Mouse (Mus musculus): ENCODE results near the gene Gm12185.
"Not testable (repeated sequence)": the region's sequence is repeated elsewhere in the genome, so short reads cannot be mapped to it uniquely, and the experiment has no call there.

Gene Gm12185

DNA sequence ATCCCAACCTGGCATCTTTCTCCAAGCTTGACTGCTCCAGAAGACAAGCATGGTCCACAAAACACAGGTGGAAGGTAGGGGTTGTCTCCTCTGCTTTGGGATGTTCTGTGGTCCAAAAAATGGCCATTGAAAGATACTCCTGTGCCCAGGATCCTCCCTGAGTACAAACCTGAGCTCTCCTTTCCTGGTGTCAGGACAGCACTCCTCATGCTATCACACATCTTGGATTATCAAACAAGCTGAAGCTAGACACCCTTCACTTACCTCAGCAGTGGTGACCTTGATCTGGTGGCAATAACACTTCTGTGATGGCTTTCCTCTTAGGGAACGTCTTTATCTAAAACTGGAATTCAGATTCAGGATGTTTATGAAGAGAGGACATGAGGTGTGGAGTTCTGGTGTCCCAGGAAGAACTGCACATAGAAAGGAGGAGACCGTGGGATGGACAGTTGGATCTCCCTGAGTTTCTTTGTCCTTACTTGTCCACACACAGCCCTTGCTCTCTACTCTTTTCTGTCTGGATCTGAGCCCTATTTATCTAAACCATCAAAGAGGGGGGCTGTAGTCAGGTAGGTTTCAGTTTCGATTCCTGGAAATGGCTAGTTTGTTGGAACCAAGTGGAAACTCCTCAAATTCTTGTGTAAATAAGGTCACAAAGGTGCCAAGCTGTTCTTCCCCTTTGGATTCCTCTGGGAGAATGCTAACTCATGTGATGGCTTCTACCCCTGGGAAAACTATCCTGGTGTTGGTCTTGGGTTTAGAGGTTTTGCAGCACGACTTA lies at the start of gene Gm12185:
TSS of gene Gm12185 (minus strand) at position 487 of the 781 bp plus-strand sequence.
- not testable (repeated sequence) for DNase-seq

GRCm38 (mm10) chr11:49012074-49012473 lies 20.0 kb upstream of the Gm12185 start:
- DNase-seq, result not testable (repeated sequence)

DNA sequence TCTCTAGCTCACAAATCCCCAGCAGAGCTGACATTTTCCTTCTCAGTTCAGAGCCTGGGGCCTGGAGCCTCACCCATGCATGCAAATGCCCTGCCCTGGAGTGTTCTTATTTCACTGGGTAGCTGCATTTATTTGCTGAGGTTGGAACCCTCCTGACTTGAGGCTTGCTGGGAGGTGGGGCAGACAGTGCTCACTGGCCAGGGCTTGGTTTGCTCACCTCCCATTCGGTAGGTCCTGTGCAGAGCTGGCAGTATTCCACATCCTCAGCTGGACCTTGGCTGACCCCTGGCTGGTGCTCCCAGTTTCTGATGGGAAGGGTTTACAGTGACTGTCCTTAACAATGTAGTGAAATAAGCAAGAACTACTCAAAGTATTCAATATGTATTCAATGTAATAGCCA lies 14.8 kb upstream of the Gm12185 start:
- not testable (repeated sequence) for DNase-seq

- DNase-seq, result not testable (repeated sequence)
These were observed 14.3 kb upstream of the Gm12185 start for GRCm38 (mm10) chr11:49006317-49006716.

GRCm38 (mm10) chr11:49000411-49000810 lies 8.4 kb upstream of the Gm12185 start:
- DNase-seq, result not testable (repeated sequence)

GRCm38 (mm10) chr11:48994018-48994417 lies 2.0 kb upstream of the Gm12185 start, which contains the start of gene Tgtp1:
TSS of gene Tgtp1 (minus strand) at chr11:48994172.
- not testable (repeated sequence) for DNase-seq

GRCm38 (mm10) chr11:48993296-48993695 lies 1.3 kb upstream of the Gm12185 start:
- DNase-seq, result not testable (repeated sequence)

- not testable (repeated sequence) for DNase-seq
These were observed 2.0 kb downstream of the Gm12185 start for GRCm38 (mm10) chr11:48989981-48990380.

DNA sequence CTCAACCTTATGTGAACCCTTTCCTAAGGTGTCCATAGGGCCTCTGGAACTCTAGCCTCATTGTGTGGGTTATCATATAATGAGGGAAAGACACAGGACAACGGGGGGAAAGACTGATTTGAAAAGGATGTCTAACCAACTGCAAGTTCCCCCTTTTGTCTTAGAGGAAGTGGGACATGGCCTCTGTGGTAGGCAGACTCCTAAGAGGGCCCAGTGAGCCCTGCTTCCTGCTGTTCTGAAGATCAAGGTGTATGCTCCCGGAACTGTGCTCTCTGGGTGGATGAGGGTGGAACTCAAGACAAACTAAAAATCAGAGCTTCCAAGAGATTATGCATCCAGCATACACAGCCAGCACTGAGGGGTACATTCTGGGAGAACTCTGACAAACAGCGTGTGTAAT lies 3.8 kb downstream of the Gm12185 start:
- DNase-seq, result not testable (repeated sequence)

GRCm38 (mm10) chr11:48982848-48983247 lies 9.2 kb downstream of the Gm12185 start:
- DNase-seq, result not testable (repeated sequence)

DNA sequence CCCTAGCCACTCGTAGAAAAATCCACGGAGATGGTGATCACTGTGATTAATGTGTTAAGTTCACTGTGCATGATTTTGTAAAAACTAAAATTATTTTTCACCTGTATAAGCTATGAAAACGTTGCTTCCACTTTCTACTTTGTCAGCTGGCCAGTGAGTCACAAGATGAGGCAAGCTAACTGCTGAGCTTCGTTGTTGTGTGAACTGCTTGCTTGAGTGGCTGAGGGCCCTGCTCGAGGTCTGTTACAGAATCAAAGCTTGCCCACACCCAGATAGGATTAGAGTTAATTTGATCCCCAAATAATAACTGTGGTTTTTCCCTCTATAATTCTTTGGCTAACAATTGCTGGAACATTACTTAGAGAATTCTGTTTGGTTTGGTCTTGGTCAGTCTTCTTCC lies 12.0 kb downstream of the Gm12185 start:
- not testable (repeated sequence) for DNase-seq

GRCm38 (mm10) chr11:48979251-48979650 lies 12.8 kb downstream of the Gm12185 start, which contains the start of gene 9930111J21Rik1:
TSS of gene 9930111J21Rik1 (minus strand) at chr11:48979398.
- DNase-seq, result not testable (repeated sequence)

- not testable (repeated sequence) for DNase-seq
These were observed 13.6 kb downstream of the Gm12185 start, which contains the start of gene Olfr56 for GRCm38 (mm10) chr11:48978240-48978939. TSS of gene Olfr56 (plus strand) at chr11:48978889.

GRCm38 (mm10) chr11:48974686-48975085 lies 17.3 kb downstream of the Gm12185 start:
- not testable (repeated sequence) for DNase-seq

- not testable (repeated sequence) for DNase-seq
These were observed 45.9 kb downstream of the Gm12185 start, which contains the start of gene Psme2b for GRCm38 (mm10) chr11:48946090-48946489. TSS of gene Psme2b (minus strand) at chr11:48946190.

GRCm38 (mm10) chr11:48939286-48939685 lies 52.7 kb downstream of the Gm12185 start:
- not testable (repeated sequence) for DNase-seq

DNA sequence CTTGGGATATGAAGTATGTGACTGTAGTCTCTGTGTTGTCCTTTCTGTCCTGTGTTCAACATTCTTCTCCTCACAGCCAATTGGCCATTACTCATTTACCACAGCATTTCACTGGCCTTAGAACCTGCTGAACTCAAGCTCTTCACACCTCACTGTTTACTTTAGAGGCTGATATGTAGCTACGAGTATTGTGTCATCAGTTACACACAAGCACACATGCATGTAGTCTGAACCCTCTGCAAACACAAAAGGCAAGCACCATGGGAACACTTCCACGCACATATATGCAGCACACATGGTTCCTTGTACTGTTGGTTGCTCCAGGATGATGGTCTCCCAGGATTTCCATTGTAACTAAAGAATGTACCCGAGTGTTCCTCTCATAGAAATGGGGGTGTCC lies 56.7 kb downstream of the Gm12185 start:
- DNase-seq, result not testable (repeated sequence)

- not testable (repeated sequence) for DNase-seq
These were observed 58.1 kb downstream of the Gm12185 start for GRCm38 (mm10) chr11:48933923-48934322.

- not testable (repeated sequence) for DNase-seq
These were observed 58.6 kb downstream of the Gm12185 start for GRCm38 (mm10) chr11:48933422-48933821.

DNA sequence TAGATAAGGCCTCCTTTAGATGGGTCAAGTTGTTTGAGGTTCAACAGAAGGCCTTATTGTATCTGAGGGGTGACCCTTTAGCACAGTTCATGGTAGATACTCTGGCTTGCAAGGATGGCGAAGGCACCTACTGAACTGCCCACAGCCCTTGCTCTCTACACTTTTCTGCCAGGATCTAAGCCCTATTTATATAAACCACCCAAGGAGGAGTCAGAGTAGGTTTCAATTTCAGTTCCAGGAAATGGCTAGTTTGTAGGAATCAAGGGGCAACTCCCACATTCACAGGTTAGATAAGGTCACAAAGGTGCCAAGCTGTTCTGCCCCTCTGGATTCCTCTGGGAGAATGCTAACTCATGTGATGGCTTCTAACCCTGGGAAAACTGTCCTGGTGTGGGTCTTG lies 64.0 kb downstream of the Gm12185 start:
- DNase-seq, result not testable (repeated sequence)

GRCm38 (mm10) chr11:48926437-48926836 lies 65.6 kb downstream of the Gm12185 start:
- not testable (repeated sequence) for DNase-seq

GRCm38 (mm10) chr11:48923818-48924217 lies 68.2 kb downstream of the Gm12185 start:
- not testable (repeated sequence) for DNase-seq

DNA sequence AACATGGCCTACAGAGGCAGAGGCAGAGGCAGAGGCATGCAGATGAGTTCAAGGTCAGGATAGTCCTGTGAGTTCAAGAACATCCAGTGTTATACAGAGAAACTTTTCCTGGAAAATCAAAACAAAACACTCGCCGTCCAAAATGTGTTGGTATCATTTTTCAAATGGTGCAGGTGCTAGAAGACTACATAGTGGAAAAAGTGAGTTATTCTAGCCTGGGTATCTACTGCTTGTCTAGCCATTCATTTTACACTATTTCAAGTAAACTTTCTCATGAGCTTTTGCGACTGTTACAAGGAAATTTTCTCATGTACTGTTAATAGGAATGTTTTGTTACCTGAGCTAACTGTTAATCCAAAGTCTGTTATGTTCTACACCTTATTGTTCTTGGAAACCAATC lies 73.6 kb downstream of the Gm12185 start:
- no peak for DNase-seq
